Mouse (Mus musculus) spleen, adult 2 months (tissue): Measurements from ENCODE around the gene Mcm5. TPM values are rescaled to one million over a fixed set of nuclear protein-coding genes. Genes with fewer than 3 reads are reported as not detected.

Source experiments
- DNase-seq, 2 experiments: peaks; one replicate each; pipeline versions ENCODE4 v3.0.0 to v3.0.0-alpha.2; 2012 to 2021; ENCODE audit warnings: low spot score in 2 of 2, low read depth in 1 of 2
- H3K27ac ChIP-seq: fragments of 200-500 bp; 2 replicates; pipeline ENCODE4 v1.5.1; 2012; ENCODE audit warnings: low read length, inconsistent platforms; ENCODE audit not compliant: insufficient read depth
- H3K27me3 ChIP-seq: fragments of 200-500 bp; 2 replicates; pipeline ENCODE4 v1.6.1; 2012; ENCODE audit warnings: mild to moderate bottlenecking, moderate library complexity, low read length, inconsistent platforms; ENCODE audit not compliant: control insufficient read depth, insufficient read depth
- H3K36me3 ChIP-seq: fragments of 200-500 bp; 2 replicates; pipeline ENCODE4 v1.6.1; 2012; ENCODE audit warnings: mild to moderate bottlenecking, low read length, inconsistent platforms; ENCODE audit not compliant: control insufficient read depth, insufficient read depth
- H3K4me1 ChIP-seq: fragments of 200-500 bp; 2 replicates; pipeline ENCODE4 v1.6.1; 2011; ENCODE audit warnings: inconsistent platforms; ENCODE audit not compliant: control insufficient read depth, insufficient read depth, insufficient read length
- H3K4me3 ChIP-seq: fragments of 200-500 bp; 2 replicates; pipeline ENCODE4 v1.5.1; 2011; ENCODE audit warnings: mild to moderate bottlenecking, inconsistent platforms; ENCODE audit not compliant: insufficient read depth, insufficient read length; ENCODE audit errors: extremely low read depth
- CTCF ChIP-seq: fragments of 200-500 bp; IDR thresholded peaks from 2 replicates; pipeline ENCODE4 v1.5.1; 2011; ENCODE audit warnings: mild to moderate bottlenecking, inconsistent platforms; ENCODE audit not compliant: insufficient read depth, insufficient read length, insufficient replicate concordance; ENCODE audit errors: extremely low read depth
- POLR2A ChIP-seq: fragments of 200-500 bp; IDR thresholded peaks from 2 replicates; pipeline ENCODE4 v1.6.1; 2011; ENCODE audit warnings: low read depth, low read length, inconsistent platforms
- WGBS: fragments of 180-500 bp; shearing (Covaris S2); methylation state at CpG from one replicate; pipeline ENCODE4 v1.1.7; 2018; 5-methylcytosine and 5-hydroxymethylcytosine counted together
- polyA plus RNA-seq: library from polyadenylated mRNA; depleted of rRNA; stranded (reverse); fragments of >200 nt; gene quantifications from 2 replicates; pipeline ENCODE4 v1.2.3, GENCODE M21; 2012

Gene Mcm5
- polyA plus RNA-seq, 1 experiment, result 34.8 TPM

- peaks cover 8% of the 10 kb centered on the region; the same call in 1 of the 2 replicates for H3K4me1 ChIP-seq
- H3K27ac ChIP-seq, result 0 out of 2 replicates have a peak within 1 kb of the TSS, but pooled peaks have one; percentile 24
- WGBS, result 10% methylated on average over 36 of the region's 36 CpGs
Measured at GRCm38 (mm10) chr8:75093399-75094156, 15.8 kb upstream of the Mcm5 start, which contains the start of gene Hmox1. TSS of gene Hmox1 (plus strand) at chr8:75093621.

GRCm38 (mm10) chr8:75102956-75103355 lies 6.4 kb upstream of the Mcm5 start:
- no peak overlapping the region for H3K27ac ChIP-seq
- H3K4me1 ChIP-seq, result no peaks in the 10 kb centered on the region
- H3K4me3 ChIP-seq, result no peak overlapping the region
- TF ChIP-seq POLR2A, result no peak
- TF ChIP-seq CTCF, result no peak
- 87% methylated on average over 4 of the region's 4 CpGs for WGBS
- H3K27me3 ChIP-seq, result no peaks in the 10 kb centered on the region; the same call in 1 of the 2 replicates
- DNase-seq, result no peak
- no peaks in the 10 kb centered on the region for H3K36me3 ChIP-seq

More at GRCm38 (mm10) chr8:75093399-75094156, 15.8 kb upstream of the Mcm5 start, which contains the start of gene Hmox1:
- TF ChIP-seq CTCF (no peak), POLR2A (0 out of 2 replicates have a peak, but pooled peaks have one; percentile 14)
- Histone ChIP-seq H3K4me3 (peak within 1 kb of the TSS; percentile 59), H3K36me3 (no peaks in the 10 kb centered on the region), H3K27me3 (no peaks in the 10 kb centered on the region; the same call in 1 of the 2 replicates)
- DNase-seq, result peak in 1 of 2 experiments; percentile 69

GRCm38 (mm10) chr8:75103376-75103878 lies 5.9 kb upstream of the Mcm5 start:
- H3K27me3 ChIP-seq, result no peaks in the 10 kb centered on the region; the same call in 1 of the 2 replicates
- no peak for DNase-seq
- TF ChIP-seq CTCF (no peak), POLR2A (no peak)
- 75% methylated on average over 8 of the region's 8 CpGs for WGBS
- H3K36me3 ChIP-seq, result no peaks in the 10 kb centered on the region
- H3K4me3 ChIP-seq, result no peak overlapping the region
- H3K27ac ChIP-seq, result no peak overlapping the region
- H3K4me1 ChIP-seq, result no peaks in the 10 kb centered on the region

GRCm38 (mm10) chr8:75108527-75109235 lies 688 bp upstream of the Mcm5 start:
- TF ChIP-seq CTCF (peak; percentile 97), POLR2A (no peak)
- Histone ChIP-seq H3K27me3 (no peaks in the 10 kb centered on the region), H3K4me3 (peak overlapping the region; percentile 84), H3K27ac (peak overlapping the region; percentile 89), H3K36me3 (peaks cover 2% of the 10 kb centered on the region; the same call in 1 of the 2 replicates), H3K4me1 (peaks cover 4% of the 10 kb centered on the region; the same call in 1 of the 2 replicates)
- DNase-seq, result peak; percentile 63 to 81
- under 1% methylated on average over 9 of the region's 9 CpGs for WGBS

- TF ChIP-seq POLR2A (no peak), CTCF (no peak)
- Histone ChIP-seq H3K4me3 (peak overlapping the region; percentile 76), H3K36me3 (peaks cover 7% of the 10 kb centered on the region), H3K27me3 (no peaks in the 10 kb centered on the region), H3K27ac (no peak overlapping the region), H3K4me1 (peaks cover 4% of the 10 kb centered on the region; the same call in 1 of the 2 replicates)
- 10% methylated on average over 13 of the region's 13 CpGs for WGBS
- DNase-seq, result no peak
Measured at GRCm38 (mm10) chr8:75110093-75110492, 724 bp downstream of the Mcm5 start.

GRCm38 (mm10) chr8:75118505-75118904 lies 9.1 kb downstream of the Mcm5 start:
- WGBS, result 88% methylated on average over 1 of the region's 1 CpGs
- no peak for DNase-seq
- no peaks in the 10 kb centered on the region for H3K27me3 ChIP-seq
- TF ChIP-seq CTCF (no peak), POLR2A (no peak)
- no peak overlapping the region for H3K4me3 ChIP-seq
- no peaks in the 10 kb centered on the region for H3K4me1 ChIP-seq
- H3K27ac ChIP-seq, result no peak overlapping the region
- H3K36me3 ChIP-seq, result peaks cover 35% of the 10 kb centered on the region
